Mouse (Mus musculus): ENCODE measurements around the gene Usp29.

- TF ChIP-seq POLR2A (IDR thresholded peaks at IDR 0.05; ENCODE audit: borderline replicate concordance, insufficient read depth, low read length) (no peak), CTCF (IDR thresholded peaks at IDR 0.05; ENCODE audit: borderline replicate concordance, insufficient read depth, low read depth, low read length) (no peak)
Measured at GRCm38 (mm10) chr7:6736060-6736459, 5.7 kb downstream of the Usp29 start.

Measured in cerebellum, adult 2 months (tissue).